Mouse (Mus musculus) forebrain, embryonic 16.5 days (tissue): Measurements from ENCODE around the gene Cd160. TPM values are rescaled to one million over a fixed set of nuclear protein-coding genes. Genes with fewer than 3 reads are reported as not detected.
A peak's percentile ranks its signal among the peaks of the same experiment; 100 is the strongest.

Experiments used
- ATAC-seq: fragments of 200-750 bp; cut with Nextera tagmentation; 2 replicates; pipeline ENCODE4 v1.8.0; 2017; ENCODE audit warnings: mild to moderate bottlenecking, moderate library complexity
- H3K27ac ChIP-seq: fragments of 300-500 bp; sonication (generic); 2 replicates; pipeline ENCODE4 v1.5.1; 2014; ENCODE audit warnings: low read length, control low read depth
- H3K27me3 ChIP-seq: fragments of 300-500 bp; sonication (generic); replicated peaks from 2 replicates; pipeline ENCODE4 v1.6.1; 2014; ENCODE audit warnings: low read length; ENCODE audit not compliant: control insufficient read depth, insufficient read depth
- H3K36me3 ChIP-seq: fragments of 300-500 bp; sonication (generic); 2 replicates; pipeline ENCODE4 v1.6.1; 2014; ENCODE audit not compliant: control insufficient read depth, insufficient read depth
- H3K4me1 ChIP-seq: fragments of 300-500 bp; sonication (generic); replicated peaks from 2 replicates; pipeline ENCODE4 v1.6.1; 2014; ENCODE audit warnings: low read length; ENCODE audit not compliant: control insufficient read depth, insufficient read depth
- H3K4me2 ChIP-seq: fragments of 300-500 bp; sonication (generic); 2 replicates; pipeline ENCODE4 v1.6.1; 2014; ENCODE audit warnings: mild to moderate bottlenecking, low read length, control low read depth
- H3K4me3 ChIP-seq: fragments of 300-500 bp; sonication (generic); replicated peaks from 2 replicates; pipeline ENCODE4 v1.5.1; 2014; ENCODE audit warnings: mild to moderate bottlenecking, low read length, control low read depth
- H3K9ac ChIP-seq: fragments of 300-500 bp; sonication (generic); replicated peaks from 2 replicates; pipeline ENCODE4 v1.6.1; 2014; ENCODE audit warnings: low read depth, low read length, control low read depth
- H3K9me3 ChIP-seq: fragments of 300-500 bp; sonication (generic); 2 replicates; pipeline ENCODE4 v1.6.1; 2016; ENCODE audit warnings: low read length; ENCODE audit not compliant: control insufficient read depth
- WGBS: fragments of 180-500 bp; shearing (Covaris S2); extraction: QIAGEN DNeasy Blood & Tissue Kit; methylation state at CpG from one replicate; pipeline ENCODE4 v1.1.7; 2014; 5-methylcytosine and 5-hydroxymethylcytosine counted together
- polyA plus RNA-seq: library from polyadenylated mRNA; unstranded; fragments of >200 nt; fragmentation: Nextera tagmentation; extraction: Ambion mirVana; gene quantifications from 2 replicates; pipeline ENCODE4 v1.2.1, GENCODE M21; 2015

Gene Cd160
- polyA plus RNA-seq, 1 experiment from 2014 or later = 0.08 TPM

GRCm38 (mm10) chr3:96838996-96839645 is 10.0 kb upstream of the Cd160 start:
- Histone ChIP-seq H3K27ac (no peak overlapping the region), H3K4me1 (no peaks in the 10 kb centered on the region), H3K27me3 (no peaks in the 10 kb centered on the region), H3K4me2 (no peak overlapping the region), H3K36me3 (no peaks in the 10 kb centered on the region), H3K4me3 (no peak overlapping the region), H3K9ac (no peak overlapping the region), H3K9me3 (no peaks in the 10 kb centered on the region)
- WGBS = 86% methylated on average over 7 of the region's 7 CpGs
- ATAC-seq = no peak

- H3K36me3 ChIP-seq = no peaks in the 10 kb centered on the region
- no peak overlapping the region for H3K9ac ChIP-seq
- H3K27me3 ChIP-seq = no peaks in the 10 kb centered on the region
- no peak overlapping the region for H3K4me2 ChIP-seq
- no peaks in the 10 kb centered on the region for H3K4me1 ChIP-seq
- H3K9me3 ChIP-seq = no peaks in the 10 kb centered on the region
- WGBS = 60% methylated on average over 2 of the region's 2 CpGs
- H3K27ac ChIP-seq = no peak overlapping the region
- no peak overlapping the region for H3K4me3 ChIP-seq
- ATAC-seq = no peak
Measured at GRCm38 (mm10) chr3:96836414-96836813, 7.3 kb upstream of the Cd160 start.

GRCm38 (mm10) chr3:96834587-96835348 is 5.6 kb upstream of the Cd160 start:
- WGBS = 85% methylated on average over 7 of the region's 7 CpGs

GRCm38 (mm10) chr3:96832930-96833329 is 3.8 kb upstream of the Cd160 start:
- H3K9me3 ChIP-seq = no peaks in the 10 kb centered on the region
- no peak overlapping the region for H3K27ac ChIP-seq
- H3K9ac ChIP-seq = no peak overlapping the region
- H3K4me3 ChIP-seq = no peak overlapping the region
- 40% methylated on average over 5 of the region's 5 CpGs for WGBS
- peaks cover 4% of the 10 kb centered on the region; the same call in 1 of the 2 replicates for H3K4me1 ChIP-seq
- H3K4me2 ChIP-seq = no peak overlapping the region
- H3K27me3 ChIP-seq = no peaks in the 10 kb centered on the region
- ATAC-seq = no peak
- no peaks in the 10 kb centered on the region for H3K36me3 ChIP-seq

More at GRCm38 (mm10) chr3:96834587-96835348, 5.6 kb upstream of the Cd160 start:
- ATAC-seq = no peak
- H3K4me2 ChIP-seq = no peak overlapping the region
- no peaks in the 10 kb centered on the region for H3K27me3 ChIP-seq
- H3K9me3 ChIP-seq = no peaks in the 10 kb centered on the region
- H3K27ac ChIP-seq = no peak overlapping the region
- H3K4me1 ChIP-seq = no peaks in the 10 kb centered on the region
- H3K4me3 ChIP-seq = no peak overlapping the region
- no peak overlapping the region for H3K9ac ChIP-seq
- no peaks in the 10 kb centered on the region for H3K36me3 ChIP-seq

- ATAC-seq = no peak
- no peak overlapping the region for H3K4me2 ChIP-seq
- no peak overlapping the region for H3K4me3 ChIP-seq
- H3K27me3 ChIP-seq = no peaks in the 10 kb centered on the region
- H3K9me3 ChIP-seq = no peaks in the 10 kb centered on the region
- WGBS = 82% methylated on average over 10 of the region's 10 CpGs
- peaks cover 4% of the 10 kb centered on the region; the same call in 1 of the 2 replicates for H3K4me1 ChIP-seq
- no peak overlapping the region for H3K27ac ChIP-seq
- no peak overlapping the region for H3K9ac ChIP-seq
- no peaks in the 10 kb centered on the region for H3K36me3 ChIP-seq
Measured at GRCm38 (mm10) chr3:96829856-96830255, 705 bp upstream of the Cd160 start.

GRCm38 (mm10) chr3:96828308-96828864 is 765 bp downstream of the Cd160 start:
- WGBS = 26% methylated on average over 15 of the region's 15 CpGs

GRCm38 (mm10) chr3:96825261-96825660 is 3.9 kb downstream of the Cd160 start:
- peaks cover 4% of the 10 kb centered on the region; the same call in 1 of the 2 replicates for H3K4me1 ChIP-seq
- H3K4me3 ChIP-seq = no peak overlapping the region
- no peak overlapping the region for H3K9ac ChIP-seq
- H3K27me3 ChIP-seq = no peaks in the 10 kb centered on the region
- H3K4me2 ChIP-seq = no peak overlapping the region
- 43% methylated on average over 11 of the region's 11 CpGs for WGBS
- no peaks in the 10 kb centered on the region for H3K36me3 ChIP-seq
- no peak for ATAC-seq
- H3K9me3 ChIP-seq = no peaks in the 10 kb centered on the region
- H3K27ac ChIP-seq = no peak overlapping the region

More at GRCm38 (mm10) chr3:96828308-96828864, 765 bp downstream of the Cd160 start:
- no peak overlapping the region for H3K4me2 ChIP-seq
- H3K4me1 ChIP-seq = peaks cover 4% of the 10 kb centered on the region; the same call in 1 of the 2 replicates
- no peak overlapping the region for H3K4me3 ChIP-seq
- 0 out of 2 replicates have a peak, but pooled peaks have one; percentile 31 for ATAC-seq
- H3K9me3 ChIP-seq = no peaks in the 10 kb centered on the region
- no peaks in the 10 kb centered on the region for H3K36me3 ChIP-seq
- H3K27ac ChIP-seq = no peak overlapping the region
- no peaks in the 10 kb centered on the region for H3K27me3 ChIP-seq
- H3K9ac ChIP-seq = peak overlapping the region; percentile 1; the same call in 1 of the 2 replicates

- WGBS = 70% methylated on average over 12 of the region's 12 CpGs
- H3K9me3 ChIP-seq = no peaks in the 10 kb centered on the region
Measured at GRCm38 (mm10) chr3:96824614-96825013, 4.5 kb downstream of the Cd160 start.

GRCm38 (mm10) chr3:96823701-96824100 is 5.5 kb downstream of the Cd160 start:
- H3K27me3 ChIP-seq = no peaks in the 10 kb centered on the region
- no peak for ATAC-seq
- WGBS = 70% methylated on average over 3 of the region's 3 CpGs

More at GRCm38 (mm10) chr3:96824614-96825013, 4.5 kb downstream of the Cd160 start:
- Histone ChIP-seq H3K4me3 (no peak overlapping the region), H3K4me2 (no peak overlapping the region), H3K4me1 (peaks cover 4% of the 10 kb centered on the region; the same call in 1 of the 2 replicates), H3K27ac (no peak overlapping the region), H3K9ac (no peak overlapping the region), H3K36me3 (no peaks in the 10 kb centered on the region), H3K27me3 (no peaks in the 10 kb centered on the region)
- no peak for ATAC-seq

More at GRCm38 (mm10) chr3:96823701-96824100, 5.5 kb downstream of the Cd160 start:
- H3K4me2 ChIP-seq = no peak overlapping the region
- peaks cover 4% of the 10 kb centered on the region; the same call in 1 of the 2 replicates for H3K4me1 ChIP-seq
- H3K4me3 ChIP-seq = no peak overlapping the region
- H3K9ac ChIP-seq = no peak overlapping the region
- no peaks in the 10 kb centered on the region for H3K36me3 ChIP-seq
- H3K27ac ChIP-seq = no peak overlapping the region
- no peaks in the 10 kb centered on the region for H3K9me3 ChIP-seq
